Mouse (Mus musculus) frontal cortex, postnatal 10 days (tissue): ENCODE measurements around the gene Lrrc4c.

ENCODE experiments used
- DNase-seq, 2 experiments: peaks; one replicate each; pipeline ENCODE4 v3.0.0; 2022; ENCODE audit warnings: low spot score in 2 of 2, mixed read lengths in 1 of 2

Gene Lrrc4c

DNA sequence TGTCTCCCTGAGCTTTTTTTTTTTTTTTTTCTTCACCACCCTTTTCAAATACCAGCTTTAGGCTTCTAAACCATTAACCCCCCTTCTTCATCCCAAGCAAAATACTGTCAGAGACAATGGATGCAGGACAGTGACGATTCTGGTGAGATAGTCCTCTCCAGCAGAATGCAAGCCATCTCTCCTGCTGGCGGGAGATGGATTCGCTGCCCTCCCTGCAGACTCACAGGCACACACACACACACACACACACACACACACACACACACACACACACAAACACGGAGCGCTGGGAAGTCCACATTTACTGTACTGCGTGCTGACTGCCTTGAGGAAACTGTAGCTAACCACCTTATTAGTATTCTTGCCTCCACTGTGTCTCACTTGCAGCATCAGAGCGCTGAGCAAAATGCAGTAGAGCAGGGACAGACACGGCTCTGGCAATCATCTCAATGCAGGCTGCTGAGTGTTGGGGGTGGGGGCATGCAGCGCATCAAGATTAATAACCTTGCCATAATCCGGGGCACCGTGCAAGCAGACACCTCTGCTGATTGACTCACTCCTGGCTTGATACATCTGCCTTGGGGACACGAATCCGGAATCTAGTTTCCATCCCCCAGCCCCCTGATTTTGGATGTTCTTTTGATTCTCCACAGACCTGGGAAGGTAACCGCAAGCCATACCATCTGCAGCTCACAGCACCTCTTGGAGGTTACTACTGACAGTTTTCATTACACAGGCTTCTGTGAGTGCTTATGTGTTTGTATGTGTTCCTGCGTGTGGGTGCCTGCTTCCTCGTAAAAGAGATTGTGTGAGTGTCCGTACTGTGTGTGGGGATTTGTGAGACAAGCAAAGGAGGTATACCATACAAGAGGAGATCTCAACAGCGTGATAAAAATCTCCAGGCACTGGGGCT lies at the start of gene Lrrc4c:
Gene Lrrc4c, plus strand, starts transcription at position 783 of the 913 bp plus-strand sequence.
- DNase-seq = peak; percentile 34 to 40

DNA sequence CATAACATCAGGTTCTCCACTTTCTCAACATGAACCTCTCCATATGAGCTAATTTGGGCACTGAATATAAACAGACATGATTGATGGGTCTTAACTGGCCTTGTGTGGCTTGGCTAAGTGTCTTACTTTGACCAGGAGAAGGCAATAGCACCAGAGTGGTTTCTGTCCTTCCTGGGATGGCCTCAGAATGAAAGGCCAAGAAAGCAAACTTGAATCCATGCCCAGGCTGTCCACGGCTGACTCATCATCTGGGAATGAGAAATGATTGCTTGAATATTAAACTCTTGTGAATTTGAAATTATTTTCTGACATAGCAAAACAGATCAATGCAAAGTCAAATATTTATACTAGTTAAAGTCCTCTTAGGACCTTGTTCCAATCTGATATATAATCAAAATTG lies 42.9 kb upstream of the Lrrc4c start:
- no peak for DNase-seq

GRCm38 (mm10) chr2:96282926-96283325 lies 35.0 kb upstream of the Lrrc4c start:
- no peak for DNase-seq

DNA sequence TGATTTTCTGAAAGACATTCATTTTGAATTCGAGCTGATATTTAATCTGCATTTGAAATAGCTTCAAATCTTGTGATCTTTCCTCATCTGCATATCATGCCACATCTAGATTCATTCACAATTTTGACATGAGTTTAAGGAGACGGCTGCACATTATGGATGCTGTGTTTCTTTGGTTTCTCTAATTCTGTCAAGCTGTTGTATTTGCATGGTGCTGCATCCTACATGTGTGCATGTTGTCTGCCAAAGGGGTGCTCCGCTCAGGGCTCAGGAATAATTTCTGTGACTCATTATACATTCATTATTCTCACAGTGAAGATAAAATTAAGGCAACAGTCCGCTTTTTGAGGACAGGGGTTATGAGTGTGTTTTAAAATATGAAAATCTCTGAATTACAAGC lies 30.5 kb upstream of the Lrrc4c start:
- no peak for DNase-seq

GRCm38 (mm10) chr2:96290541-96290940 lies 27.4 kb upstream of the Lrrc4c start:
- no peak for DNase-seq

- no peak for DNase-seq
These were observed 2.9 kb upstream of the Lrrc4c start for GRCm38 (mm10) chr2:96315034-96315433.

DNA sequence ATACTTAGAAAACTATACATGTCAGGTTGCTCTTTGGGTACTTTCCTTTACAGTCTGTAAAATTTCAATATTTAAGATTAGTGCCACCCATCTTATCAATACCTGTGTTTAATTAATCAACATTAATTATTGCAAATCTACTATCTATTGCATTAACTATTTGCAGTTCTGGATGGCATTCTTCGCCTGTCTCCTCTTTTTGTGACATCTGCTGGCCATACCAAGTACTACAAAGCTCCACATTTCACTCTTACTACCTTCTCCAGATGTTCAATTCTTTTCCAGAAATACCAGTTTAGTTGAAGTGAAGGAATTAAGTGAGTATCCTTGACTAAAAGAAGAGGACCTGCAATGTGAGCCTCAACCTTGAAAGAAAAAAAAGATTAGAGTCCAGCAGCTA lies 1.4 kb upstream of the Lrrc4c start:
- no peak for DNase-seq

GRCm38 (mm10) chr2:96318556-96318955 lies 587 bp downstream of the Lrrc4c start:
- no peak for DNase-seq

DNA sequence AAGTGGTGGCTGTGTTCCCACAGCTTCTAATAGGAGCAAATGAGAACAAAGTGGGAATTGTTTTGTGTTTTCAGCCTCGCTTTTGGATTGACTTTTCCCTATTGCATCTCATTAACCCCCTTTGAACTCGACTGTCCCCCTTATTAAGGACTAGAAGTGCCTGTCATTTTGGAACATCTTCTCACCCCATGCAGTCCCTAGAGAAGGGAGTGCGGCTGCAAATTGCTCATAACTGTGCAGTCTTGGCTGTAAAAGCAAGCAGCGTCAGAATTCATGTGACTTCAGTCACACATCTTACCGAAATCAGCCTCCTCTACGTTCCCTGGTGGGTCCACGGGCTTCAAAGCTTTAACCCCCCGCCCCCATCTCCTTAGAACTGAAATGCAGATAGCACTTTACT lies 1.2 kb downstream of the Lrrc4c start:
- DNase-seq = peak in 1 of 2 experiments; percentile 25

- no peak for DNase-seq
These were observed 1.7 kb downstream of the Lrrc4c start for GRCm38 (mm10) chr2:96319649-96320048.

DNA sequence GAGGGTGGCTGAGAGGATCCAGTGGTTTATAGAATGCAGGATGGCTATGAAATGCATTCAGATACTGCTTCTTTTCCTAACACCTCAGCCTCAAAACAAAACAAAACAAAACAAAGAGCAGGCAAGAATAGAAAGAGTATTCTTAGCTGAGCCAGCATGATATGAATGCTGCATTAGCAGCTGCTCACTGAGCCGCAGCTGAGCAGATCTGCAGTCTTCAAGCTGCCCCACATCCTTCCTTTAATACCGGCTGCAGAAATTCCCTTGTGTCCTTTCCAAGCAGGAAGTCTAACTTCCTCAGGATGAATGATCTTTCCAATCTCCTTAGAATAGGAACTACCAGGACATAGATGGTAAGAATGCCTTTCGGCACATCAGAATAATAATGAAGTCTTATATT lies 16.7 kb downstream of the Lrrc4c start:
- no peak for DNase-seq

GRCm38 (mm10) chr2:96337354-96337753 lies 19.4 kb downstream of the Lrrc4c start:
- no peak for DNase-seq

- no peak for DNase-seq
These were observed 83.3 kb downstream of the Lrrc4c start for GRCm38 (mm10) chr2:96401186-96401811.

DNA sequence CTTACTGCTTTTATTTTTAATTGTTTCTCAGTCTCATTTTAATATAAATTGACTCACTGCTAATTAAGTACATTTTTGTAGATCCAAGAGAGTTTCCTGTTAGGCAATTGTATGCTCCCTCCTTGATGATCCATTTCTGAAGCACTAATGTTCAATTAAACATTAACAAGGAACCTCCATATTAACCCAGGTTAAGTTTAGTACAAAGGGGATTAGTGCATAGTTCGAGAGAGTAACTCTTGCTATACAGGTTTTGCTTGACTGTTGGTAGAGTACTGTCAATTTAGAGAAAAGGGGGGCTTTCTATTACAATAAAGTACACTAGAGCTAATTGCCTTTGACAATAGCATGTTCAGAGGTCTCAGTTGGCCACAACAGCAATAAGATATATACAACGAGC lies 84.5 kb downstream of the Lrrc4c start:
- DNase-seq = no peak

GRCm38 (mm10) chr2:96406856-96407255 lies 88.9 kb downstream of the Lrrc4c start:
- no peak for DNase-seq

DNA sequence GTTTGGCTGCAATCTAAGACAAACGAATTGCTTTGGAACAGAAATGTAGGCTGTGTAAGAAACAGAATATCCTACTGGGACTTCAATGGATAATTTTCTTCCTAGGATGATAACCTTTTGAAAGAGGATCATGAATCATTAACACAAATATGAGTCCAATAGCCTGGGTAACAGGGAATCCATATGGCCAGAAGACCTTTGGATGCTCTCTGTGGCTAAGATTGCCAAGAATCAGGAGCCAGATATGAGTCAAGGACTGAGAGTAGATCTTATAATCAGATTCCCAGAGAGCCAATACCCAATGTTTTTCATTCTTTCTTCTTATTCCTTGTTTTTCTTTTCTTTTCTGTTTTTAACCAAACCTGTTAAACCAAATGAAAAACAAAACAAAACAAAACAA lies 93.2 kb downstream of the Lrrc4c start:
- DNase-seq = no peak

- DNase-seq = no peak
These were observed 143.6 kb downstream of the Lrrc4c start for GRCm38 (mm10) chr2:96461566-96461965.

DNA sequence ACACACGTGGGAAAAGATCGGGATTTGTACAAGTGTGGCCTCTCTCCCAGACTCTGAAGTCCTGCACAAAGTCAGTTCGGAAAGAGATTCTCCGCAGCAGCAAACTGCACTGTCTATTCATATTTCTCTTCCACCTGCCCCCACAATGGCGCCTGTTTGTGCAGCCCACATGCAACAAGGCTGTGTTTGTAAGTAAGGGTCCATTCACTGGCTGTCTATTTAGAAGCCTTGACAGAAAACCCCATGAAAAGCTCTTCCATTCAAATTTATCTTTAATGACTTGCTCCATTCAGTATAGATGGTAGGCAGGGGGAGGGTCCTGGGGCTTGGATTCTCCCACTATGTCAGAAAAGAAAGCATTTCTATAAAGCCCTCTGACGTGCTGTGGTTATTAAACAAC lies 157.7 kb downstream of the Lrrc4c start:
- DNase-seq = peak in 1 of 2 experiments; percentile 33

- no peak for DNase-seq
These were observed 181.3 kb downstream of the Lrrc4c start for GRCm38 (mm10) chr2:96499116-96499882.

DNA sequence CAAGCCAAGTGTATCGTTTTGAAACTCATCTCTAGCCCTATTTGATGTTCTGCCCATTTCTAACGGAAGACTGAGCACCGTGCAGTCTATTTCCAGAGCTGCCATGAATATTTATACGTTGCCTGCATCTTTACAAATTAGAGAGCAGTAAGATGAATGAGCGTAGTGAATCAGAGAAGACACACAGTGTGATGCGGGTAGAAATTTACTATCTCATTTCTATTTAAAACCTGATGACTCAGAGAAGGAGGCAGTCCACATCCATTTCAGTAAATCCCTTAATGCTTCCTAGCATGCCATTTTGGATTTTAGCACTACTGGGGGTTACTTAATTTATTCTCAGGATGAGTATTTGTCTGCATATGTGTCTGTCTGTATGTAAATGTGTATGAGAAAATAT lies 186.2 kb downstream of the Lrrc4c start:
- DNase-seq = no peak

GRCm38 (mm10) chr2:96505641-96506040 lies 187.7 kb downstream of the Lrrc4c start:
- no peak for DNase-seq

- no peak for DNase-seq
These were observed 191.0 kb downstream of the Lrrc4c start for GRCm38 (mm10) chr2:96508991-96509390.
